Mouse (Mus musculus): ENCODE results near the gene Dhrs2. TPM values are rescaled to one million over a fixed set of nuclear protein-coding genes. Genes with fewer than 3 reads are reported as not detected.

Gene Dhrs2
- not detected in 2 replicates for total RNA-seq (2017)

- no peak for ATAC-seq (replicated peaks; ENCODE audit: low read depth, poor library complexity, severe bottlenecking)
Observed at GRCm38 (mm10) chr14:55221707-55222106, at the start of gene Dhrs2. TSS of gene Dhrs2 (plus strand) at chr14:55222007.

GRCm38 (mm10) chr14:55174164-55174563 is 47.6 kb upstream of the Dhrs2 start:
- no peak for ATAC-seq (replicated peaks; ENCODE audit: low read depth, poor library complexity, severe bottlenecking)

- ATAC-seq (replicated peaks; ENCODE audit: low read depth, poor library complexity, severe bottlenecking): peak; percentile 96
Observed at GRCm38 (mm10) chr14:55177274-55177673, 44.5 kb upstream of the Dhrs2 start.

GRCm38 (mm10) chr14:55180951-55181350 is 40.9 kb upstream of the Dhrs2 start:
- ATAC-seq (replicated peaks; ENCODE audit: low read depth, poor library complexity, severe bottlenecking): no peak

GRCm38 (mm10) chr14:55183231-55183630 is 38.6 kb upstream of the Dhrs2 start:
- ATAC-seq (replicated peaks; ENCODE audit: low read depth, poor library complexity, severe bottlenecking): no peak

GRCm38 (mm10) chr14:55184640-55185145 is 37.1 kb upstream of the Dhrs2 start:
- ATAC-seq (replicated peaks; ENCODE audit: low read depth, poor library complexity, severe bottlenecking): no peak

- ATAC-seq (replicated peaks; ENCODE audit: low read depth, poor library complexity, severe bottlenecking): 0 out of 2 replicates have a peak, but pooled peaks have one; percentile 37
Observed at GRCm38 (mm10) chr14:55188491-55188890, 33.3 kb upstream of the Dhrs2 start.

- ATAC-seq (replicated peaks; ENCODE audit: low read depth, poor library complexity, severe bottlenecking): no peak
Observed at GRCm38 (mm10) chr14:55189351-55189769, 32.4 kb upstream of the Dhrs2 start.

GRCm38 (mm10) chr14:55193354-55193753 is 28.5 kb upstream of the Dhrs2 start:
- peak; percentile 61 for ATAC-seq (replicated peaks; ENCODE audit: low read depth, poor library complexity, severe bottlenecking)

- peak; percentile 42 for ATAC-seq (replicated peaks; ENCODE audit: low read depth, poor library complexity, severe bottlenecking)
Observed at GRCm38 (mm10) chr14:55193876-55194635, 27.8 kb upstream of the Dhrs2 start.

GRCm38 (mm10) chr14:55194786-55195185 is 27.0 kb upstream of the Dhrs2 start:
- ATAC-seq (replicated peaks; ENCODE audit: low read depth, poor library complexity, severe bottlenecking): no peak

GRCm38 (mm10) chr14:55197121-55197520 is 24.7 kb upstream of the Dhrs2 start:
- peak; percentile 75 for ATAC-seq (replicated peaks; ENCODE audit: low read depth, poor library complexity, severe bottlenecking)

GRCm38 (mm10) chr14:55198187-55198586 is 23.6 kb upstream of the Dhrs2 start:
- ATAC-seq (replicated peaks; ENCODE audit: low read depth, poor library complexity, severe bottlenecking): no peak

- no peak for ATAC-seq (replicated peaks; ENCODE audit: low read depth, poor library complexity, severe bottlenecking)
Observed at GRCm38 (mm10) chr14:55204544-55204943, 17.3 kb upstream of the Dhrs2 start.

GRCm38 (mm10) chr14:55205045-55205750 is 16.6 kb upstream of the Dhrs2 start:
- peak; percentile 89 for ATAC-seq (replicated peaks; ENCODE audit: low read depth, poor library complexity, severe bottlenecking)

- no peak for ATAC-seq (replicated peaks; ENCODE audit: low read depth, poor library complexity, severe bottlenecking)
Observed at GRCm38 (mm10) chr14:55208306-55208705, 13.5 kb upstream of the Dhrs2 start.

- no peak for ATAC-seq (replicated peaks; ENCODE audit: low read depth, poor library complexity, severe bottlenecking)
Observed at GRCm38 (mm10) chr14:55213621-55214020, 8.2 kb upstream of the Dhrs2 start.

- ATAC-seq (replicated peaks; ENCODE audit: low read depth, poor library complexity, severe bottlenecking): peak; percentile 71; the same call in 1 of the 2 replicates
Observed at GRCm38 (mm10) chr14:55214507-55214906, 7.3 kb upstream of the Dhrs2 start.

GRCm38 (mm10) chr14:55223172-55223571 is 1.4 kb downstream of the Dhrs2 start:
- ATAC-seq (replicated peaks; ENCODE audit: low read depth, poor library complexity, severe bottlenecking): no peak

GRCm38 (mm10) chr14:55234639-55235038 is 12.8 kb downstream of the Dhrs2 start:
- no peak for ATAC-seq (replicated peaks; ENCODE audit: low read depth, poor library complexity, severe bottlenecking)

- peak; percentile 76 for ATAC-seq (replicated peaks; ENCODE audit: low read depth, poor library complexity, severe bottlenecking)
Observed at GRCm38 (mm10) chr14:55236685-55237084, 14.9 kb downstream of the Dhrs2 start.
